Mouse (Mus musculus): ENCODE measurements around the gene Lpcat4. TPM values are rescaled to one million over a fixed set of nuclear protein-coding genes. Genes with fewer than 3 reads are reported as not detected.

The Lpcat4 gene
- total RNA-seq, 2 experiments from 2014 or later = 5.2 to 5.9 TPM

Other genes starting within 250 kb of the Lpcat4 start
- not detected for gene Olfr1309, start 249.2 kb upstream of the Lpcat4 start, total RNA-seq (2021)
- not detected for gene Olfr1310, start 226.8 kb upstream of the Lpcat4 start, total RNA-seq (2021)
- not detected for gene Olfr1311, start 215.1 kb upstream of the Lpcat4 start, total RNA-seq (2021)
- gene Olfr1312, start 189.2 kb upstream of the Lpcat4 start, total RNA-seq (2021) = not detected
- gene Olfr1313, start 161.6 kb upstream of the Lpcat4 start, total RNA-seq (2021) = not detected
- not detected for gene Olfr1314, start 142.7 kb upstream of the Lpcat4 start, total RNA-seq (2021)
- not detected for gene Olfr1315-ps1, start 124.0 kb upstream of the Lpcat4 start, total RNA-seq (2021)
- gene Olfr1316, start 104.5 kb upstream of the Lpcat4 start, total RNA-seq (2021) = not detected
- gene Olfr1317, start 99.1 kb upstream of the Lpcat4 start, total RNA-seq (2021) = not detected
- gene Olfr1318, start 85.3 kb upstream of the Lpcat4 start, total RNA-seq (2021) = not detected
- gene Nutm1, start 19.8 kb downstream of the Lpcat4 start, total RNA-seq (2021) = not detected
- 100 to 1,000 TPM; 109 to 149 TPM for gene Nop10, start 22.5 kb downstream of the Lpcat4 start, total RNA-seq (2021)
- 10 to 100 TPM; 26.9 to 32.5 TPM for gene Slc12a6, start 26.4 kb downstream of the Lpcat4 start, total RNA-seq (2021)
- under 1 TPM in 1 of 2 experiments, not detected in 1; 0.38 TPM for gene Gm21985, start 26.8 kb downstream of the Lpcat4 start, total RNA-seq (2021)
- gene Emc4, start 128.6 kb downstream of the Lpcat4 start, total RNA-seq (2021) = 10 to 100 TPM; 95.1 to 98.0 TPM
- gene Katnbl1, start 139.7 kb downstream of the Lpcat4 start, total RNA-seq (2021) = 10 to 100 TPM; 10.0 to 11.3 TPM
- 10 to 100 TPM; 31.2 to 33.8 TPM for gene Emc7, start 215.5 kb downstream of the Lpcat4 start, total RNA-seq (2021)
- not detected for gene Chrm5, start 241.3 kb downstream of the Lpcat4 start, total RNA-seq (2021)

Data from adrenal gland, adult 18-20 months (tissue).